Mouse (Mus musculus): ENCODE data around the gene Ppp1r9a. TPM values are rescaled to one million over a fixed set of nuclear protein-coding genes. Genes with fewer than 3 reads are reported as not detected.
A peak's percentile ranks its signal among the peaks of the same experiment; 100 is the strongest.

The Ppp1r9a gene
- polyA plus RNA-seq, 1 experiment from 2014 or later = 28.3 TPM

- peaks cover 20% of the 10 kb centered on the region for H3K4me1 ChIP-seq
- no peak for ATAC-seq (ENCODE audit: low FRiP score)
- no peak overlapping the region for H3K4me2 ChIP-seq (replicated peaks)
- H3K27me3 ChIP-seq = no peaks in the 10 kb centered on the region
- H3K9me3 ChIP-seq (replicated peaks) = no peaks in the 10 kb centered on the region
- 0 out of 2 replicates have a peak overlapping the region, but pooled peaks have one; percentile 18 for H3K27ac ChIP-seq
- 36% methylated on average over 5 of the region's 5 CpGs for WGBS
- H3K9ac ChIP-seq = no peak overlapping the region
- 0 out of 2 replicates have a peak, but pooled peaks cover 2% of the 10 kb centered on the region for H3K36me3 ChIP-seq
- no peak overlapping the region for H3K4me3 ChIP-seq
Measured at GRCm38 (mm10) chr6:5080094-5080493, 177.4 kb downstream of the Ppp1r9a start.

- WGBS = 42% methylated on average over 5 of the region's 5 CpGs
- H3K4me1 ChIP-seq = peaks cover 20% of the 10 kb centered on the region
- H3K36me3 ChIP-seq = 0 out of 2 replicates have a peak, but pooled peaks cover 2% of the 10 kb centered on the region
- H3K27me3 ChIP-seq = no peaks in the 10 kb centered on the region
- H3K27ac ChIP-seq = no peak overlapping the region
- no peak overlapping the region for H3K9ac ChIP-seq
- no peaks in the 10 kb centered on the region for H3K9me3 ChIP-seq (replicated peaks)
- H3K4me3 ChIP-seq = no peak overlapping the region
- no peak overlapping the region for H3K4me2 ChIP-seq (replicated peaks)
- ATAC-seq (ENCODE audit: low FRiP score) = no peak
Measured at GRCm38 (mm10) chr6:5080496-5080895, 177.8 kb downstream of the Ppp1r9a start.

GRCm38 (mm10) chr6:5081099-5081498, 178.4 kb downstream of the Ppp1r9a start:
- no peak overlapping the region for H3K4me2 ChIP-seq (replicated peaks)
- H3K27ac ChIP-seq = no peak overlapping the region; the same call in 1 of the 2 replicates
- H3K4me3 ChIP-seq = no peak overlapping the region
- H3K27me3 ChIP-seq = no peaks in the 10 kb centered on the region
- H3K9me3 ChIP-seq (replicated peaks) = no peaks in the 10 kb centered on the region
- no peak for ATAC-seq (ENCODE audit: low FRiP score)
- no peak overlapping the region for H3K9ac ChIP-seq
- H3K4me1 ChIP-seq = peaks cover 20% of the 10 kb centered on the region
- WGBS = 50% methylated on average over 8 of the region's 8 CpGs
- H3K36me3 ChIP-seq = 0 out of 2 replicates have a peak, but pooled peaks cover 2% of the 10 kb centered on the region

GRCm38 (mm10) chr6:5082144-5082543, 179.4 kb downstream of the Ppp1r9a start:
- Histone ChIP-seq H3K4me2 (replicated peaks) (no peak overlapping the region), H3K36me3 (0 out of 2 replicates have a peak, but pooled peaks cover 2% of the 10 kb centered on the region), H3K4me3 (no peak overlapping the region), H3K27me3 (no peaks in the 10 kb centered on the region), H3K9ac (no peak overlapping the region), H3K27ac (0 out of 2 replicates have a peak overlapping the region, but pooled peaks have one; percentile 44), H3K4me1 (peaks cover 20% of the 10 kb centered on the region), H3K9me3 (replicated peaks) (no peaks in the 10 kb centered on the region)
- ATAC-seq (ENCODE audit: low FRiP score) = no peak

- Histone ChIP-seq H3K4me2 (replicated peaks) (no peak overlapping the region), H3K9me3 (replicated peaks) (no peaks in the 10 kb centered on the region), H3K9ac (no peak overlapping the region), H3K27me3 (no peaks in the 10 kb centered on the region), H3K4me3 (no peak overlapping the region), H3K36me3 (0 out of 2 replicates have a peak, but pooled peaks cover 2% of the 10 kb centered on the region), H3K27ac (no peak overlapping the region), H3K4me1 (peaks cover 20% of the 10 kb centered on the region)
- ATAC-seq (ENCODE audit: low FRiP score) = no peak
- 25% methylated on average over 2 of the region's 2 CpGs for WGBS
Measured at GRCm38 (mm10) chr6:5082740-5083139, 180.0 kb downstream of the Ppp1r9a start.

GRCm38 (mm10) chr6:5083957-5084356, 181.2 kb downstream of the Ppp1r9a start:
- H3K9ac ChIP-seq = no peak overlapping the region
- no peaks in the 10 kb centered on the region for H3K9me3 ChIP-seq (replicated peaks)
- no peak overlapping the region for H3K4me3 ChIP-seq
- 23% methylated on average over 4 of the region's 4 CpGs for WGBS
- H3K27ac ChIP-seq = no peak overlapping the region
- H3K27me3 ChIP-seq = no peaks in the 10 kb centered on the region
- no peak overlapping the region for H3K4me2 ChIP-seq (replicated peaks)
- H3K4me1 ChIP-seq = peaks cover 20% of the 10 kb centered on the region
- H3K36me3 ChIP-seq = no peaks in the 10 kb centered on the region
- no peak for ATAC-seq (ENCODE audit: low FRiP score)

- H3K4me3 ChIP-seq = no peak overlapping the region
- 79% methylated on average over 7 of the region's 7 CpGs for WGBS
- H3K36me3 ChIP-seq = no peaks in the 10 kb centered on the region
- H3K9ac ChIP-seq = no peak overlapping the region
- no peaks in the 10 kb centered on the region for H3K27me3 ChIP-seq
- H3K27ac ChIP-seq = no peak overlapping the region
- no peak overlapping the region for H3K4me2 ChIP-seq (replicated peaks)
- peaks cover 5% of the 10 kb centered on the region; the same call in 1 of the 2 replicates for H3K4me1 ChIP-seq
- ATAC-seq (ENCODE audit: low FRiP score) = no peak
- H3K9me3 ChIP-seq (replicated peaks) = no peaks in the 10 kb centered on the region
Measured at GRCm38 (mm10) chr6:5091873-5092272, 189.2 kb downstream of the Ppp1r9a start.

GRCm38 (mm10) chr6:5092795-5093194, 190.1 kb downstream of the Ppp1r9a start:
- peaks cover 5% of the 10 kb centered on the region; the same call in 1 of the 2 replicates for H3K4me1 ChIP-seq
- H3K27ac ChIP-seq = no peak overlapping the region
- no peaks in the 10 kb centered on the region for H3K9me3 ChIP-seq (replicated peaks)
- no peak overlapping the region for H3K4me3 ChIP-seq
- ATAC-seq (ENCODE audit: low FRiP score) = no peak
- H3K4me2 ChIP-seq (replicated peaks) = no peak overlapping the region
- no peaks in the 10 kb centered on the region for H3K27me3 ChIP-seq
- H3K36me3 ChIP-seq = no peaks in the 10 kb centered on the region
- 93% methylated on average over 4 of the region's 4 CpGs for WGBS
- H3K9ac ChIP-seq = no peak overlapping the region

GRCm38 (mm10) chr6:5093516-5093915, 190.8 kb downstream of the Ppp1r9a start:
- Histone ChIP-seq H3K9ac (no peak overlapping the region), H3K36me3 (no peaks in the 10 kb centered on the region), H3K4me1 (peaks cover 5% of the 10 kb centered on the region; the same call in 1 of the 2 replicates), H3K27ac (peak overlapping the region; percentile 23; the same call in 1 of the 2 replicates), H3K27me3 (no peaks in the 10 kb centered on the region), H3K4me3 (no peak overlapping the region), H3K4me2 (replicated peaks) (no peak overlapping the region), H3K9me3 (replicated peaks) (no peaks in the 10 kb centered on the region)
- no peak for ATAC-seq (ENCODE audit: low FRiP score)
- 70% methylated on average over 4 of the region's 4 CpGs for WGBS

GRCm38 (mm10) chr6:5095365-5095973, 192.8 kb downstream of the Ppp1r9a start:
- H3K27me3 ChIP-seq = no peaks in the 10 kb centered on the region
- no peak overlapping the region for H3K27ac ChIP-seq
- peak; percentile 52; the same call in 1 of the 2 replicates for ATAC-seq (ENCODE audit: low FRiP score)
- no peaks in the 10 kb centered on the region for H3K36me3 ChIP-seq
- H3K4me2 ChIP-seq (replicated peaks) = no peak overlapping the region
- no peak overlapping the region for H3K9ac ChIP-seq
- WGBS = 78% methylated on average over 9 of the region's 9 CpGs
- H3K4me1 ChIP-seq = peaks cover 10% of the 10 kb centered on the region
- H3K9me3 ChIP-seq (replicated peaks) = no peaks in the 10 kb centered on the region
- H3K4me3 ChIP-seq = no peak overlapping the region

- no peaks in the 10 kb centered on the region for H3K9me3 ChIP-seq (replicated peaks)
- peaks cover 10% of the 10 kb centered on the region for H3K4me1 ChIP-seq
- H3K4me3 ChIP-seq = no peak overlapping the region
- ATAC-seq (ENCODE audit: low FRiP score) = no peak
- no peak overlapping the region for H3K4me2 ChIP-seq (replicated peaks)
- no peaks in the 10 kb centered on the region for H3K27me3 ChIP-seq
- no peak overlapping the region for H3K9ac ChIP-seq
- no peak overlapping the region for H3K27ac ChIP-seq
- 37% methylated on average over 3 of the region's 3 CpGs for WGBS
- no peaks in the 10 kb centered on the region for H3K36me3 ChIP-seq
Measured at GRCm38 (mm10) chr6:5097309-5097708, 194.6 kb downstream of the Ppp1r9a start.

- Histone ChIP-seq H3K27me3 (no peaks in the 10 kb centered on the region), H3K4me3 (no peak overlapping the region), H3K27ac (no peak overlapping the region), H3K9me3 (replicated peaks) (no peaks in the 10 kb centered on the region), H3K9ac (no peak overlapping the region), H3K4me2 (replicated peaks) (no peak overlapping the region), H3K4me1 (peaks cover 11% of the 10 kb centered on the region), H3K36me3 (no peaks in the 10 kb centered on the region)
- 42% methylated on average over 5 of the region's 5 CpGs for whole genome bisulfite sequencing
- ATAC-seq (ENCODE audit: low FRiP score) = no peak
Measured at GRCm38 (mm10) chr6:5099282-5099681, 196.6 kb downstream of the Ppp1r9a start.

- Histone ChIP-seq H3K9ac (no peak overlapping the region), H3K27me3 (no peaks in the 10 kb centered on the region), H3K4me2 (replicated peaks) (no peak overlapping the region), H3K9me3 (replicated peaks) (no peaks in the 10 kb centered on the region), H3K27ac (no peak overlapping the region), H3K36me3 (no peaks in the 10 kb centered on the region), H3K4me3 (no peak overlapping the region), H3K4me1 (peaks cover 11% of the 10 kb centered on the region)
- ATAC-seq (ENCODE audit: low FRiP score) = no peak
- WGBS = 66% methylated on average over 8 of the region's 8 CpGs
Measured at GRCm38 (mm10) chr6:5099842-5100241, 197.1 kb downstream of the Ppp1r9a start.

All from hindbrain, embryonic 12.5 days (tissue).